ENCODE assay signal across 9 mouse cellular contexts in genomic region chr1:58503134-58503533, GRCm38 (mm10). TPM values are rescaled to one million over a fixed set of nuclear protein-coding genes. Genes with fewer than 3 reads are reported as not detected.
DNase-seq lines count a peak whose midpoint lies in the region; ATAC-seq lines count a peak whose summit lies in the region.
"Had no signal": no experiment of that assay in that cellular context is flagged by ENCODE, and none has a peak within 500 bp of the region (broad histone marks: within the 10 kb centered on the region; RNA-seq: fewer than 3 reads in every experiment).

No protein-coding gene starts in this region.

- H3K4me1 ChIP-seq in hindbrain, embryonic 10.5 days (replicated peaks): peaks cover 16% of the 10 kb centered on the region
- no peaks in the 10 kb centered on the region for H3K4me1 ChIP-seq in hindbrain, embryonic 11.5 days (replicated peaks; ENCODE audit: control insufficient read depth, insufficient read depth, low read length)
- peaks cover 15% of the 10 kb centered on the region for H3K4me1 ChIP-seq in hindbrain, embryonic 14.5 days (replicated peaks; ENCODE audit: control insufficient read depth, insufficient read depth, low read length)
- H3K4me1 ChIP-seq in midbrain, embryonic 11.5 days (ENCODE audit: control insufficient read depth, insufficient read depth, low read length): peaks cover 9% of the 10 kb centered on the region

- no peak for ATAC-seq in hindbrain, embryonic 11.5 days (ENCODE audit: low FRiP score)
- no peak for ATAC-seq in hindbrain, embryonic 14.5 days (ENCODE audit: low FRiP score)
- no peak for ATAC-seq in midbrain, embryonic 11.5 days (ENCODE audit: low FRiP score)

- peaks cover 54% of the 10 kb centered on the region for H3K36me3 ChIP-seq in hindbrain, embryonic 10.5 days
- no peaks in the 10 kb centered on the region for H3K36me3 ChIP-seq in hindbrain, embryonic 11.5 days (ENCODE audit: control insufficient read depth, insufficient read depth, low read length)
- peaks cover 24% of the 10 kb centered on the region for H3K36me3 ChIP-seq in hindbrain, embryonic 14.5 days (replicated peaks; ENCODE audit: control insufficient read depth, insufficient read depth)
- peaks cover 5% of the 10 kb centered on the region; the same call in 1 of the 2 replicates for H3K36me3 ChIP-seq in midbrain, embryonic 11.5 days (ENCODE audit: control insufficient read depth, insufficient read depth, low read length)

- no peak overlapping the region for H3K9ac ChIP-seq in hindbrain, embryonic 11.5 days (ENCODE audit: low read depth, low read length)
- peak overlapping the region; percentile 77; the same call in 1 of the 2 replicates for H3K9ac ChIP-seq in hindbrain, embryonic 14.5 days
- no peak overlapping the region for H3K9ac ChIP-seq in midbrain, embryonic 11.5 days (ENCODE audit: low read length)

- H3K27me3 ChIP-seq in hindbrain, embryonic 10.5 days (ENCODE audit: insufficient read depth, poor library complexity, severe bottlenecking): no peaks in the 10 kb centered on the region
- H3K27me3 ChIP-seq in hindbrain, embryonic 11.5 days (ENCODE audit: control insufficient read depth, insufficient read depth, low read length): no peaks in the 10 kb centered on the region
- H3K27me3 ChIP-seq in hindbrain, embryonic 14.5 days (ENCODE audit: control insufficient read depth, insufficient read depth, low read length): no peaks in the 10 kb centered on the region
- no peaks in the 10 kb centered on the region for H3K27me3 ChIP-seq in midbrain, embryonic 11.5 days (ENCODE audit: control insufficient read depth, insufficient read depth, low read length)

- DNase-seq in hindbrain, embryonic 10.5 days (ENCODE audit: low spot score): no peak
- no peak for DNase-seq in hindbrain, embryonic 11.5 days (ENCODE audit: low spot score)
- DNase-seq in MEL-GATA-1-ER (ENCODE audit: extremely low read depth, low read depth): peak; percentile 53
- DNase-seq in hindbrain, embryonic 14.5 days (ENCODE audit: low spot score): no peak
- no peak for DNase-seq in midbrain, embryonic 11.5 days (ENCODE audit: low spot score, missing footprints)
- no peak for DNase-seq in urinary bladder, postnatal 25 days (ENCODE audit: low spot score)
- DNase-seq in embryo, embryonic 9.5 days (ENCODE audit: extremely low spot score): no peak
- no peak for DNase-seq in cerebellum, postnatal 36 days
- DNase-seq: gastrocnemius, postnatal 36 days had no signal

- peak overlapping the region; percentile 99 for H3K4me3 ChIP-seq in hindbrain, embryonic 10.5 days
- H3K4me3 ChIP-seq in hindbrain, embryonic 11.5 days (ENCODE audit: low read depth, low read length): no peak overlapping the region
- H3K4me3 ChIP-seq in hindbrain, embryonic 14.5 days (replicated peaks; ENCODE audit: low read length): no peak overlapping the region
- no peak overlapping the region for H3K4me3 ChIP-seq in midbrain, embryonic 11.5 days (ENCODE audit: low read depth, low read length)

- H3K4me2 ChIP-seq in hindbrain, embryonic 11.5 days (replicated peaks; ENCODE audit: low read depth, low read length): no peak overlapping the region
- H3K4me2 ChIP-seq in hindbrain, embryonic 14.5 days (replicated peaks): peak overlapping the region; percentile 70
- H3K4me2 ChIP-seq in midbrain, embryonic 11.5 days: peak overlapping the region; percentile 84

- no peak overlapping the region for H3K27ac ChIP-seq in hindbrain, embryonic 10.5 days
- H3K27ac ChIP-seq in hindbrain, embryonic 11.5 days (ENCODE audit: low read depth, low read length): no peak overlapping the region
- no peak overlapping the region for H3K27ac ChIP-seq in hindbrain, embryonic 14.5 days
- H3K27ac ChIP-seq in midbrain, embryonic 11.5 days (ENCODE audit: low read depth, low read length): no peak overlapping the region

- H3K9me3 ChIP-seq in hindbrain, embryonic 10.5 days: peaks cover 24% of the 10 kb centered on the region
- peaks cover 9% of the 10 kb centered on the region; the same call in 1 of the 2 replicates for H3K9me3 ChIP-seq in hindbrain, embryonic 11.5 days (ENCODE audit: control insufficient read depth, low read length)
- peaks cover 12% of the 10 kb centered on the region for H3K9me3 ChIP-seq in hindbrain, embryonic 14.5 days (ENCODE audit: control insufficient read depth, low read length)
- peaks cover 11% of the 10 kb centered on the region for H3K9me3 ChIP-seq in midbrain, embryonic 11.5 days (ENCODE audit: control insufficient read depth, low read length)

RNA-seq across cellular contexts. Expression of gene Orc2, which starts 1.8 kb away (rescaled TPM):
- 35.8 and 46.4 TPM in 2 replicates for polyA plus RNA-seq in hindbrain, embryonic 10.5 days (2016; fragmentation: Nextera tagmentation; extraction: Ambion mirVana)
- 42.1 and 45.2 TPM in 2 replicates for polyA plus RNA-seq in hindbrain, embryonic 11.5 days (2014; fragmentation: Nextera tagmentation; extraction: Ambion mirVana)
- 19.7 and 21.5 TPM in 2 replicates for polyA plus RNA-seq in hindbrain, embryonic 14.5 days (2014; fragmentation: Nextera tagmentation; extraction: Ambion mirVana)
- polyA plus RNA-seq in midbrain, embryonic 11.5 days (2014; fragmentation: Nextera tagmentation; extraction: Ambion mirVana): 39.0 and 47.3 TPM in 2 replicates

RNA-seq across cellular contexts. Expression of gene Ppil3, which starts 57.8 kb away (rescaled TPM):
- 54.8 and 58.9 TPM in 2 replicates for polyA plus RNA-seq in hindbrain, embryonic 10.5 days (2016; fragmentation: Nextera tagmentation; extraction: Ambion mirVana)
- 56.4 and 59.2 TPM in 2 replicates for polyA plus RNA-seq in hindbrain, embryonic 11.5 days (2014; fragmentation: Nextera tagmentation; extraction: Ambion mirVana)
- polyA plus RNA-seq in hindbrain, embryonic 14.5 days (2014; fragmentation: Nextera tagmentation; extraction: Ambion mirVana): 48.7 and 57.8 TPM in 2 replicates
- 56.8 and 61.9 TPM in 2 replicates for polyA plus RNA-seq in midbrain, embryonic 11.5 days (2014; fragmentation: Nextera tagmentation; extraction: Ambion mirVana)

RNA-seq across cellular contexts. Expression of gene Nif3l1, which starts 58.2 kb away (rescaled TPM):
- 70.7 and 75.9 TPM in 2 replicates for polyA plus RNA-seq in hindbrain, embryonic 10.5 days (2016; fragmentation: Nextera tagmentation; extraction: Ambion mirVana)
- 67.2 and 69.8 TPM in 2 replicates for polyA plus RNA-seq in hindbrain, embryonic 11.5 days (2014; fragmentation: Nextera tagmentation; extraction: Ambion mirVana)
- 50.4 and 51.6 TPM in 2 replicates for polyA plus RNA-seq in hindbrain, embryonic 14.5 days (2014; fragmentation: Nextera tagmentation; extraction: Ambion mirVana)
- polyA plus RNA-seq in midbrain, embryonic 11.5 days (2014; fragmentation: Nextera tagmentation; extraction: Ambion mirVana): 66.6 and 67.2 TPM in 2 replicates
